Mouse (Mus musculus) heart, adult 18-20 months (tissue): ENCODE measurements around the gene Kif26b. TPM values are rescaled to one million over a fixed set of nuclear protein-coding genes. Genes with fewer than 3 reads are reported as not detected.
A peak's percentile ranks its signal among the peaks of the same experiment; 100 is the strongest.

Experiments used
- DNase-seq, 2 experiments: peaks; one replicate each; pipeline ENCODE4 v3.0.0; 2021 to 2022; ENCODE audit warnings: mixed read lengths in 1 of 2
- total RNA-seq, 2 experiments: library from RNA; stranded (reverse); gene quantifications; 2 replicates each; pipeline ENCODE4 v1.2.3; 2021

Kif26b gene
- total RNA-seq, 2 experiments from 2014 or later: 3.4 to 3.8 TPM

GRCm38 (mm10) chr1:178661035-178661434 is 132.1 kb downstream of the Kif26b start:
- no peak for DNase-seq

GRCm38 (mm10) chr1:178661556-178661955 is 132.6 kb downstream of the Kif26b start:
- DNase-seq: no peak

DNA sequence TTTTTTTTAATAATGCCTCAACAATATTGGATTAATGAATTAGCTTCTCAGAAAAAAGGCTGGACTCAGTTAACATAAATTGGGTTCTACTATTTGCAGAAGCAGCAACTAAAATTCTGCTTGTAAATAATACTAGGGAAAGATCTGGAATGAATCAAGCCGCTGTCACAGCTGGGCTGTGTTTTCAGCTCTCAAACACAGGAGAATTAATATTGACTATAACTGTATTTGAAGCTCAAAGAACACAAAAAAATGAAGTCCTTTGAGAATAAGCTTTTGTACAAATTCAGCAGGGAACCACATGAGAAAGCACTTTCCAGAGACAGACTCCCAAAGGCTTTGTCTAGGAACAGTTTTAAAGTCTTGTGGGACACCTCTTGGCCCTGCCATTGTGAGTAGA is 134.6 kb downstream of the Kif26b start:
- no peak for DNase-seq

GRCm38 (mm10) chr1:178664271-178664969 is 135.5 kb downstream of the Kif26b start:
- no peak for DNase-seq

DNA sequence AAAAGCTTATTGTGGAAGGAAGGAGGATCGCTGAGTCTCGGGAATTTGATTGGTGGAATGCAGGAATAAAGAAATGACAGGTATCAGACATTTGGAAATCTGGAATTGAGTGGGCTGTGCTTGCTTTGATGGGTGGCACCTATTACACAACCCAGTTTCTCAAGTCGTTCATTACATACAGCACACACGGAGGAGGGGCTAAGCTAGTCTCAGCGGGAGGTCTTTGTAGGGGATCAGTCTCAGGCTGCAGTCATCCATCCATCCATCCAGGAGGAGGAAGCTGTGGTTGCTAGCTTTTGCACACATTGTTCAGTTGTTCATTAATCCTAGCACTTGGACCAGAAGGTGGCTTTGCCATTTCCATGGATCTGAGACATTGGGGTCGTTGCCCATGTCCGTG is 137.6 kb downstream of the Kif26b start:
- no peak for DNase-seq

DNA sequence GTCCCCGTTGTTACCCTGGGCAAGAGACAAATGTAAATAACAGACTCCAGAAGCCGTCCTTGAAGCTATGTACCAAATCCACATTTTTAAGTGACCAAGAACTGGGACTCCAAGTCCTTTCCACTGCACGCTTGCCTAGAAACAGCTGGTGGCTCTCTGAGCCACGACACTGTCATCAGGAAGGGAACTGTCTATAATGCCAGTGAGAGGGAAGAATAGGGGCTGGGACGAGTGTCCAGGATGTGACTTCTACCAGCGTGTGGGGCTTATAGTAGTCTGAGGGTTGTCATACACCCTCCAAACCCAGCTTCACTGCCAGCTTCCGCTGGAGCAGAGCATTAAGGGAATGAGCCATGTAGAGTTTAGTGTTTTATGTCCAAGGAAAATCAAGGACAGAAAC is 138.9 kb downstream of the Kif26b start:
- no peak for DNase-seq

DNA sequence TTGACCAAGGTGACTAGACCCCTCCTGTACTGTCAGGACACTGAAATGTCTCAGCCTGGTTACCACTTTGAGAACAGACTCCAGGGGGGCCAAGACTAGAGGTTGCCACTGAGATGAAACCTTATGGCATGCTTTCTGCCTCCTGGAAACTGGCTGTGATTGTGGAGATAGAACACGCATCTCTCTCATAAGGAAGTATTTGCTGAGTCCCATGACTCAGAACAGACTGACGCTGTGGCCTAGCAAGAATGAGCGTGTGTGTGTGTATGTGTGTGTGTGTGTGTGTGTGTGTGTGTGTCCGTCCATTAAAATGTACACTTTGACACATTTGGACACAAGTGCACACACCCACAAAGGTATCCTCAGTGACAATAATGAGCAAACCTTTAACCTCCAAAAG is 140.0 kb downstream of the Kif26b start:
- no peak for DNase-seq

DNA sequence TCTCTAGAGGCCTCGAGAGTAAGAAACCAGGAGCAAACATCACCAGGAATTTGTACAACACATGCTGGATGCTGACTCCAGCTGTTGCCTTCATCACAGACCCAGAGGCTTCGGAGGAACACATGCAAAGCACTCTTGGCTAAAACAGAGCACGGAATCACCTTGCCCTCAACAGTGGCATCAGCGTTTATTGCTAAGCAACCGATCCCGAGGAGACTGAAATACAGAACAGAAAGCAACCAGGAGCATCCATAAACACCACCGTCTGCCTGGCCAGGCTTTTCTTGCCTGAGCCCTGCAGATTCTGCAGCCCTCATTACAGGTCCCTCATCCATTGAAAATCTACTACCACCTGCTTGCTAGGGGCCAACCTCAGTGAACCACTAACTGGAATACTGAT is 144.1 kb downstream of the Kif26b start:
- no peak for DNase-seq

GRCm38 (mm10) chr1:178673506-178673905 is 144.6 kb downstream of the Kif26b start:
- DNase-seq: peak; percentile 9 to 18

DNA sequence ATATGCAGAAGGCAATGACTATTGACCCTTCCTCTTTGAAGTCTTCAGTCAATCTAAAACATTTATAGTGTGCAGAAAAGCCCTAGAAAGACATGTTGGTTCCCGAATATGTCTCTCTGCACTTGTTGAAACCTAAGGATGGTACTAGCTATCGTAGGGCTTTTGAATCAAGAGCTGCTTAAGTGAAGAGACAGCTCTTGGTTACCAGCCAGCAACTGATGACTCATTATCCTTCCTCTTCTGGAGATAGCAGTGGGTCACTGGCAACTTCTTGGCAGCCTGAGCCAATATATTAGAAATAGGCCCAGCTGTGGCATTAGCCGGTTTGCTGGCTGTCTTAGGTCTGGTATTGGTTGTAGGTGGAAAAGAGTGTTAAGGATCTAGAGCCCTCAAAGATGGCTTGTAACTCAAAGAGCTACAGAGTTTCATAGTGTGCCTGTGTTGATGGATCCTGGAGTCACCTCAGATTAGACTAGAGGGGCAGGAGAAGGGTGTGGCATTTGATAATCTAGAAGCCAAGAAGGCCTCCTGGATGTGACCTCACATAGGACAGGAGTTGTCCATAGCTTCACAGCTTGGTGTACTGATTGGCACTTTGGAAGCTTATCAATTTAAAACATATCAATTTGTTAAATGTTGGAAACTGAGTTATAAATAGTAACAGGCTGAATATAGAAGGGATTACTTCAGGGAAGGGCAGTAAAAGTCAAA is 146.8 kb downstream of the Kif26b start:
- DNase-seq: peak; percentile 23 to 51

GRCm38 (mm10) chr1:178677160-178677559 is 148.2 kb downstream of the Kif26b start:
- DNase-seq: no peak

- DNase-seq: no peak
Observed at GRCm38 (mm10) chr1:178677630-178678221, 148.8 kb downstream of the Kif26b start.

DNA sequence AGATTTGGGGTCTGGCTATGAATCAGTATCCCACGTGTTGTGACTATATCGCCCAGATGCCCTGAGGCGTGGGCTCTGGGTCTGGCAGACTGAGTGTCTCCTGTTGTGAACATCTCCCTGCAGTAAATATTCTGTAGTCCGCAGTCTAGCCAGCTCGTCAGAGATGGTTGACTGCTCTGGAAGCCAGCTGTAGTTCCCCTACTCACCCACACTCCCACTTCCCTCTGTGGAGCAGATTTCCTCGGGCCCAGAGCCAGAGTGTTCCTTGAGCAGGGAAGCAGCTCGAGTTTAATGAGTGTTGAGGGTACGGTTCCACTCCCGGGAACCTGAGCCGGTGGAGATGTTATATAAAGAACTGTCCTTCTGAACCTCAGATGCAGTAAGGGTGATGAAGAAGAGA is 154.7 kb downstream of the Kif26b start:
- no peak for DNase-seq

DNA sequence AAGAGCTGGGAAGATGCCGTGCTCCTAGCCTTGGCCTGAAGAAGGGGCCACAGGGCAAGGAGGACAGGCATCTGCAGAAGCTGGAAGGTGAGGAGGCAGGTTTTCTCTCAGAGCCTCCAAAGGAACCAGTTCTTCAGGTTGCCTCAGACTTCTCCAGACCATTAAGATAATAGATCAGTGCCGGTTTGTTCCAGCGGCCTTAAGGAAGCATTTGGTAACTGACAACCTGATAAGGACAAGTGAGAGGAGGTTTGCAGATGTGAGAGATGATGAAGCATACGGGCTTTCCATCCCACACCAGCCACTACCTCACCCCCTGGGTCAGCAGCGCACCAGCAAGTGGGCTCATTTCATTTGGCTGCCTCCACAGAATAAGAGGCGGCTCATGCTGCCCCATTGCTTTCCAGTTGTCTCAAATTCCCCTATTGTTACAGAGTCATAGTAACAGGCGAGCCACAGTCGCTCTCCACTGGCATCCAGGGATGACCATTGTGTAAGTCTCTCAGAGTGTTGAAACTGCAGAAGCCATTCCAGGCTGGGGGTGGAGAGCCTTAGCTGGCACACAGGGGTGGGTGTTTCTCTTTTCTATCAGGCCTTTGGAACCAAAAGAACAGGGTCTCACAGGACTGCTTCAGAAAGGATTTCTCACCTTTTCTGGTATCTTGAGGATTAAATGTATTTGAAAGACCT is 156.2 kb downstream of the Kif26b start:
- DNase-seq: no peak

DNA sequence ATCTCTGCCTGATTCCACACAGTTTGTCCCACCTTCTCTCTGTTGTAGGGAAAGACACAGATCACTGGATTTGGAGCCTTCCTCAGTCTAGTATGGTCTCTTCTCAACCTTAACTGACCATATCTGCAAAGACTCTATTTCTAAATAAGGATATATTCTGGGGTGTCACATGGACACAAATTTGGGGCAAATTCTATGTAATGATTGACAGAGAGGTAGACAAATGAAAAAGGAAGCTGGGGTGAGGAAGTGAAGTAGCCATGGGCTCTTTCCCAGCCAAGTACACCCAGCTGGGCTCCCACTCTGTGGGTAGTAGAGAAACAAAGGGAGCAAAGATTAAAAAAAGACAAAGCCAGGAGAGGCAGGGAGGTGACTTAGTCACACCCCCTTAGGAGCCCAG is 158.0 kb downstream of the Kif26b start:
- no peak for DNase-seq

GRCm38 (mm10) chr1:178689512-178689911 is 160.6 kb downstream of the Kif26b start:
- no peak for DNase-seq

DNA sequence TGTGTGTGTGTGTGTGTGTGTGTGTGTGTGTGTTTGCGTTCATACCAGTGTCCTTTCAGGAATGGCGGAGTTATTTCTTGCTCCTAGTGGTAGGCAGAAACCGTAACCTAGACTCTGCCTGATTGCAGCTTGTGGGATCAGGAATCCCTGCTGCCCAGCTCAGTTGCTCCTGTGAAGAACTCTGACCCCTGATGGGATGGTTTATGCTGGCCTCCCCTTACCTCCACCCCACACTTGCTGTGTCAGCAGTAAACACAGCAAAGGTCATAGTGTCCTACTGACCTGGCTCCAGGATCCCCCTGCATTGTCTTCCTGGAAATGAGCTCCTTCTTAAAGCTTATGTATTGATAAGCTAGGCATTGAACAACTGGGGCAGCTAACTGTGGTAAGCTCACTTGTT is 162.8 kb downstream of the Kif26b start:
- no peak for DNase-seq

- no peak for DNase-seq
Observed at GRCm38 (mm10) chr1:178700102-178700501, 171.2 kb downstream of the Kif26b start.

DNA sequence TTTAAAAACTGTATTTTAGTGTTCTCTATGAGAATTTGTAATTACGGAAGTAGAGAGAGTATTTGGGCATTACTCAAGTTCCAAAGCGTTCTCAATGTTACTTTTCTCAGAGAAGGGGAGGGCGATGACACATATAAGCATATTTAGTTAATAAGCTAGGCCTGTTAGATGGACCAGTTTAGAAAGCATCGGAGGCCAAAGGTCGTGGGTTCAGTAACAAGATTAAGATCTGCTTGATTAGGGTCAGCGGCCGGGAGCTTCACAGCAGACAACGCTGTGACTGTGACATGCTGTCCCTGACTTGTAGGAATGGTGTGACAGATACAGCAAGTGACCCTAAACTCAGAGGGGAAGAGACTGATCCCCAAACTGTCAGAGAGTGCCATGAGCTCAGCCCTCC is 174.6 kb downstream of the Kif26b start:
- DNase-seq: no peak

DNA sequence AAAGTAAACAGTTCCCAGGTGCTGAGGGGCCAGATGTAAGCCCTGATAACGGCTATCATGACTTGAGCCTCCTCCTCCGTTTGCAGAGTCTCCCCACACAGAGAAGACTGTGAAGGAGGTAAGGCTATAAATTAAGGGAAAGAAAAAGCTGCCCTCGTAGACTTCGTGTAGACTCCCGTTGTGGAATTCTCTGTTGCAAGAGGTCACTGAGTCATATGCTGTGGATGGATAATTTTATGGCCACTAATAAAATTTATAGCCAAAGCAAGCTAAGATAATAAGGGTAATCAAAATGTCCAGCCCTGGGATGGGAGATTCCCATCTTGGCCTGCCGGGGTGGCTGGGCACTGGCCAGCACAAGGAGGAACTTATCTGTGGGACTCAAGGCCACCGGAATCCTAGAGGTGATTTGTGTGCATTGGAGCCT is 179.0 kb downstream of the Kif26b start:
- no peak for DNase-seq

- DNase-seq: no peak
Observed at GRCm38 (mm10) chr1:178708356-178708755, 179.4 kb downstream of the Kif26b start.

DNA sequence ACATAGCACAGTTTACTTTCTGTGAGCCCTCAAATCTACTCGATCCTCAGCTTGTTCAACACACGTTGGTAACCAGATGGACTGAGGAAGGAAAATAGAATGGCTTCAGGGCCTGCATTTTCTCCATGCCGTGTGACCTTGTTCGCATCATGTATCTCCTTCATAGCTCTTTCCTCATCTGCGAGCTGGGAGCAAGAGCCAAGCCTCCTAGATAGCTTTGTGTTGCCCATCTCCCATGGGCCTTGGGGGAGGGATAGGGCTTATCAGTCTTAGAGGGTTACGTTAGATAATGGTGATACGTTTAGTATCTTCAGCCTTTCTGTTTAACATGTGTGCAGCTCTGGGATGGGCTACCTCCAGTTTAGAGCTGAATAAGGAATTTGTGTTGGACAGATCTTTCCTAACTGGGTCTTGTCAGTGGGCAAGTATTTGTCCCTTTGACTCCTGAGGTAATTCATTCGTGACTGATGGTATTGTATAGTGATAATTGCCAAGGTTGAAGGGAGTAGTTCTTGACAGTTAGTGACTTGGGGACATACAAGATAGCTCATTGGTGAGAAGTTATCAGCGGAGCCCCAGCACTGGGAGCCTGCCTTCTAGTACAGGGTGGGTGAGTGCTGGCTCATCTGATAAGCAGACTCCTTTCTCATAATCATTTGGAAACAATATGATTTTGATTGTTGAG is 183.4 kb downstream of the Kif26b start:
- peak in 1 of 2 experiments; percentile 7 for DNase-seq
